Mouse (Mus musculus) right cerebral cortex, postnatal 10 days (tissue): ENCODE data around the gene Capn15.

Source experiments
- DNase-seq, 2 experiments: peaks; one replicate each; pipeline ENCODE4 v3.0.0; 2021; ENCODE audit warnings: low spot score in 2 of 2

The Capn15 gene

DNA sequence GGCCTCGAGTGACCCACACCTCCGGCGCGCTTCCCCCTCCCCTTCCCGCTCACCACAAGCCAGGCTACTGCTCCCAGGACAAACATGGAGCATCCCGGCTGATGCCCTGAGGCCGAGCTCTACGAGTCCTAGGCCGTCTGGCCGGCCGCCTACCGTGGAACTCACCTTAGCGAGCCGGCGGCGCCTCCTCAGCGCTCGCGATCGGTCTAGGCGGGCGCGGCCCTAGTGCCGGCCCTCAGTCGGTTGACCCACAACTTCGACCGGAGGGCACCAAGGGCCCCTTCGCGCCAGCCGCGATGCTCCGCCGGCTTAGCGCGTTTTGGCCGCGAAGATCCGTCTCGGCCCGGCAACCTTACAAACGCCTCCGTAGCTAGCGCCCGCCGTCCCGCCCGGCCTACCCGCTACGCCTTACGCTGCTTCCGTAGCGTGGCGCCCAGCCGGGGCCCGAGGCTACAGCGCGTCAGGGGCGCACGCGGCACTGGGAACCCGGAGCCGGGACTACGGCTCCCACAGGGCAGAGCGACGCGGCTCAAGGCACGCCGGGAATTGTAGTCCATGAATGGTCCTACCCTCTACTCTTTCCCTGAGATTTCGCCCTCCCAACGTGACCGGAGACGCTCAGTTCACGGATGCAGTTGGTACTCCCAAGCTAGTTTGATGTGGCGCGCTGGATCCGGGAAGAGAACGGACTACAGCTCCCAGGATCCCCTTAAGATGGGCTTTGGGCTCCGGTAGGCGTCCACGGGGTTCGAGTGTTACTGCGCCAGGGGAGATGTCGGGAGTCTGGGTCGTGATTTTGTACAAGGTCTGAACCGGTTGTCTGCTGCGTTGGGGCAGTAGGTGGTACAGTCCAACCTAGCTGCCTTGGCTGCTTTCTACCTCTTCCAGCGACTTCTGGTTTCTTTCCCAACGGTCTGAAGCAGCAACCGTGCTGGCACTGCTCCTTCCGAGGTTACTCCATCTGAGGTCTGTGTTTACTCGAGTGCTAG is at the start of gene Capn15:
Gene Capn15, minus strand, starts transcription at position 491 of the 989 bp plus-strand sequence.
- DNase-seq = peak; percentile 96 to 97

- no peak for DNase-seq
Observed at GRCm38 (mm10) chr17:26032037-26032436, 46.4 kb upstream of the Capn15 start.

DNA sequence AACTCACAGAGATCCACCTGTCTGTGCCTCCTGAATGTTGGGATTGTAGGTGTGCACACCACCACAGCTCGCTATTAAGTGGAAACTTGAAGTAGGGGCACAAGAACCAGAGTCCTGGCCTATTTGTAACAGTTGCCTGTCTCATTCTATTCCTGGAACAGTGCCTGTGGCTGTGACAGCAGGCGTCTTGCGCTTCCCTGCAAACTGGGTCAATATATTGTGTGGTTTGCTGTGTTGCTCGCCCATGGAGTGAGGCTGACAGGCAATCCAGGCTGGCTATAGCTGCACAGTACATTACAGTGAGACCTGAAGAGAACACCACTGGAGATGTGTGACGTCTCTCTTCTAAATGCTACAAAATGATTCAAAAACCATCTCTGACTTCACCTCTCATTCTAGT is 46.0 kb upstream of the Capn15 start:
- peak in 1 of 2 experiments; percentile 68 for DNase-seq

DNA sequence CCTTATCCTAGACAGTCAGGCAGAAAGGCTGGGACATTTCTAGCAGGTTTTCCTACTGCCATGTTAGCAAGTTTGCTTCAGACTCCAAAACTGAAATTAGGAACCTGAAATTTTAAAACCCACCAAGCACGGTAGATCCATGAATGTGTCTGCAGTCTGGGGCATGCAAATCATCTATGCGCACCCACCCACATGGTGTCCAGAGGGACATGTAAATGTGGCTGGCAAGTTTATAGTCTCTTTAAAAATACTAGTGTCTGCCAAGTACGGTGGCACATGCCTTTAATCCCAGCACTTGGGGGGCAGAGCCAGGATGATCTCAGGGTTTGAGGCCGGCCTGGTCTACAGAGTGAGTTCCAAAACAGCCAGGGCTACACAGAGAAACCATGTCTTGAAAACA is 42.7 kb upstream of the Capn15 start:
- no peak for DNase-seq

GRCm38 (mm10) chr17:26024674-26025073 is 39.1 kb upstream of the Capn15 start:
- no peak for DNase-seq

GRCm38 (mm10) chr17:26023966-26024365 is 38.4 kb upstream of the Capn15 start:
- no peak for DNase-seq

- DNase-seq = no peak
Observed at GRCm38 (mm10) chr17:26023181-26023580, 37.6 kb upstream of the Capn15 start.

DNA sequence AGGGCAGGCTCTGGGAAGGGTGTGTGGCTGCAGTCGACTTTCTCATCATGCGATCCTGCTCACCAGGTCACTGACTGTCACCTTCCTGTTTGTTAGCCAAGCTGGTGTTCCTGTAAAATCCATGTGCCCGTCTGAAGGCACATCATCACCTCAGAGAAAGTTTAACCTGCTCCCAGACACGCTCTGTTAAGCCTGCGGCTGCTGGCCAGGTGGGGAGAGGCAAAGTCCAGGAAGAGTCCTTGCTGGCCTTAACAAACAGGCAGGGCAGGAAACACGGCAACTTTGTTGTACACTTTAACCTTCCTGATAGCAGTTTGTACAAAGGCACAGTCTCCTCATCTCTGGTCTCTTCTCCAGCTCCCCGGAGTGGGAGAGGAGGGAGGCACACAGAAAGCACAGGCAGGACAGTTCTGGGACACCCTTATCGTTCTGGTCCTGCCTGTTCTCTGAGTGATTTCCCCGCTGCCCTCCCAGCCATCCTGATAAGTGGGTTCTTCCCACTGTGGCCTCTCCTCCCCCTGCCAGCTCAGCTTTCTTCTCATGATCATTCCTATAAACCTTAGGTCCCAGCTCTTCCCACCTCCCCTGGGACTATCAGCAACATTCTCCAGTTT is 36.2 kb upstream of the Capn15 start:
- no peak for DNase-seq

DNA sequence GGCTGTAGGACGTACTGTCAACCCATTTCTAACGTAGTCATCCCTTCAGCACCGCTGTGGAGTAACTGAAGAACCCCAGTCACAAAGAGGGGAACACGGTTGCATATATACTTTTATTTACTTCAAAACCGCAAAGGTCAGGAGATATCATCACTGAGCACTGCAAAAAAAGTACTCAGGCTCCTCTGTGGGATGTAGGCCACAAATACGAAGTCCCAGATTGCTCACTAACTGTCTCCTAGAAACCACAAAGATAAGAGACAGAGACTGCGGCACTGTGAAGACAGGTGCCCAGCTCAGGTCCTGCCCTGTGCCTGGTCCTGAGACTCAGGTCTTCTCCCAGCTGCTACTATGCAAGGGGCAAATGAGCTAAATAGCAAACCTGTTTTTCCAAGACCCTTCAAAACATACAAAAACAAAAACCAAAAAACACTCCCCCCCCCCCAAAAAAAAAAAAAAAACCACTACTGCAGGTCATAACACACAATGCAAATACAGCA is 35.3 kb upstream of the Capn15 start:
- no peak for DNase-seq

- no peak for DNase-seq
Observed at GRCm38 (mm10) chr17:26018388-26018787, 32.8 kb upstream of the Capn15 start.

- no peak for DNase-seq
Observed at GRCm38 (mm10) chr17:26017949-26018348, 32.4 kb upstream of the Capn15 start.

DNA sequence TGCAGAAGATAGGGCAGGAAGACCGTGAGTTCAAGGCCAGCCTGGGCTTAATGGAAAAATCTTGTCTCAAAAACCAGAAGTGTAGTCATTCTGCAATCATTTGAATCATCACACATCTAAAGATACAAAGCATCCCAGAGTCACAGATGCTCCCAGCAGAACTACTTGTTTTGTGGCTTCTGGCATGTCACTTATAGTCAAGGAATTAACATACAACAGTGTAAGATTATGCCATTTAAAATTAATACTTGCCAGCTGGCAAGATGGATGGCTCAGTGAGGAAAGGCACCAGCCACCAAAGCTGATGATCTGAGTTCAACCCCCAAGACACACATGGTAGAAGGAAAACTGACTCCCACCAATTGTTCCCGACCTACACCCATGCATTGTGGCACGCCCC is 31.4 kb upstream of the Capn15 start:
- no peak for DNase-seq

- DNase-seq = peak; percentile 58 to 67
Observed at GRCm38 (mm10) chr17:26013711-26014110, 28.1 kb upstream of the Capn15 start.

- peak in 1 of 2 experiments; percentile 61 for DNase-seq
Observed at GRCm38 (mm10) chr17:26011841-26012460, 26.4 kb upstream of the Capn15 start.

DNA sequence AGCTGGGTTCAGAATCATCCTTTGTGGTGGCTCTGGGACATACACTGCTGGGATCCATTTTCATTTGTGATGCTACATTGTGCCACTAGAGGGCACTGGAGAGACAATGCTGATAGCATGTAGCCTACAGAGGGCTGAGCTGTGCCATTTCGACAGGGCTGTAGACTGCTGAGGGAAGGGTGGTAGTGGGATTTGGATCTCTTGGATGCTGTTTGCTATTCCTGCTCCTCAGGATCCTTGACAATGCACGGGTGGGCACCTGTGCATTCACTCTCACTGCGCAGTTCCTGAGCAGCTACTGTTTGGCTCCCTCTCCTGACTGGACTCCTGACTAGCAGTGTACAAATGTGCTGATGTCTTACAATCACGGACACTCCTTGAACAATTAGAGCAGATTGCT is 23.9 kb upstream of the Capn15 start:
- DNase-seq = peak; percentile 87 to 89

DNA sequence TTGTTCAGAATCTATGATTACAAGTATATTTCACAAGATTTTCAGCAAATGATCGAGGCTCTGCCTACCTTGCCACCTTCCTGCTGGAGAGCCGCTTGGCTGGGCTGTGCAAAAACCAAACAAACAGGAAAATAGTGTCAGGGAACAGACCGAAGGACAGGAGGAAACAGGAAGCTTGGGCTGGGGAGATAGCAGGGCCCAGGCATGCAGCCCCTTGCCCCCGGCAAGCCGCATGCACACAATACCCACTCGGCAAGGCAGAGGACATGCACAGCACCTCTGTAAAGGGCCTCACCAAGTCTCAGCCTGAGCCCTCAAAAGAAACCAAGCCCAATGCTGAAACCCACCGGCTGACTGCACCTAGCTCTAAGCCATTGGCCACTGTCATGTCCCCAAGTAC is 23.2 kb upstream of the Capn15 start:
- no peak for DNase-seq

DNA sequence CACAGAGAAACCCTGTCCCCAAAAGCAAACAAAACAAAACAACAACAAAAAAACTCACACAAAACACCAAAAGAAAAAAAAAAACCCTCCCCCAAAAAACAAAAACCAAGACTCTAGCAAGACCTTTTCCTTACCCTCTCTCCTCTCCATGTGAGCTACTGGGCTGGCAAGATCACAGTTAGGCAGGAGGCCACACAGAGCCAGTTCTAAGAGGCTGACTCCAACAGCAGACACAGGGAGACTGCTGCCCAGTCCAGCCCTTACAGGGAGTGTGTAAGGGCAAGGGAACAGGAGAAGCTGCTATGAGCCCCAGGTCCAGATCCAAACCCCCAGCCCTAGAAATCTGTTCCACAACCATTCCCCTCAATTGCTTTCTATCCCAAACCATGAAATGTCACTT is 22.7 kb upstream of the Capn15 start:
- DNase-seq = no peak

DNA sequence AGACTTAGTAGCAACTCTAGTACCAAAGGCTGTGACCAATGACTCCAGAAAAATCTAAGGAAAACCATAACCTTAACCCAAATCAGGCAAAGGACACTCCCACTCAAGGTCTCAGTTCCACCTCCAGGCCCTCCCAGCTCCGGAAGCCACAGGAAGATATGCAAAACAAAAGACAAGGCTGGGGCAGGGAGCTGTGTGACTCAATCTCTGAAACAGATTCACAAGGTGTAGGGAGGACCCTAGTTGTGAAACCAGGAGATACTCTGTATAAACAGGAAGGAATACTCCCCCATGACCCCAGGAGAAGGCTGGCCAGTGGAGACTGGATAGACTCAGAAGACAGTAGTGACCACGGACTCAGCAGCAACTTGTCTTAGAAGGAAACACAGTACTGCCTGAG is 22.1 kb upstream of the Capn15 start:
- no peak for DNase-seq

- DNase-seq = no peak
Observed at GRCm38 (mm10) chr17:26005731-26006450, 20.3 kb upstream of the Capn15 start.

DNA sequence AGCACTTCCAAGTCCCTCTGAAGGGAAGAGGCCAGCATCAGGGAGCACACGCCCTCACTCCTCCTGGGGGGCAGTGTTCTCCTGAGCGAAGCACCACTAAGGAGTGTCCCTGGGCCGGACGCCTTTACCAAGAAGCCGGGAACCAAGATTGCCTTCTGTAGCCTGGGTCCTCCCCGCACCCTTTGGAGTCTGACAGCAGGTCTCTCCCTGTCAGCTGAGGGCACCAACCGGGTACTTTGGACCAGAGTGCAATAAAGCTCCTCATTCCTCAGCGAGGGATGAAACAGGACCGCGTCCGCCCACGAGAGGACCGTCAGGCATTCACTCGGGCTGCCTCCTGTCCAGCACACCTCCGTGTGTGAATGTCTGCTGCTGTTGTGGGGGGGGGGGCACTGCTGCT is 19.1 kb upstream of the Capn15 start:
- no peak for DNase-seq

DNA sequence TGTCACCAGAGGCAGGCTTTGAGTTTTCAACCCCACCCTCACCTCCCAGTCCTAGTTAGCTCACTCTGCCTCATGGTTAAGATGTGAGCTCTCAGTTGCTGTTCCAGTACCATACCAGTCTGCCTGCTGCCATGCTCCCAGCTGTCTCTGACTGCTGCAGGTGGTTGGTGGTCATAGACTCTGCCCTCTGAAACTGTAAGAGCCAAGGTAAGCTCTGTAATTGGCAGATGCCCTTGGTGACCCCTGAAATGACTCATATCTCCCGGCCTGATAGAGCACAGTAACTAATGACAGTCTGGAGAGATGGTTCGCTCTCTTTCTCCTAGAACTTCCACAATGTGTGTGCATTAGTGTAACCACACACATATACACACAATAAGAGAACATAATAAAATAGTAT is 18.3 kb upstream of the Capn15 start:
- no peak for DNase-seq

DNA sequence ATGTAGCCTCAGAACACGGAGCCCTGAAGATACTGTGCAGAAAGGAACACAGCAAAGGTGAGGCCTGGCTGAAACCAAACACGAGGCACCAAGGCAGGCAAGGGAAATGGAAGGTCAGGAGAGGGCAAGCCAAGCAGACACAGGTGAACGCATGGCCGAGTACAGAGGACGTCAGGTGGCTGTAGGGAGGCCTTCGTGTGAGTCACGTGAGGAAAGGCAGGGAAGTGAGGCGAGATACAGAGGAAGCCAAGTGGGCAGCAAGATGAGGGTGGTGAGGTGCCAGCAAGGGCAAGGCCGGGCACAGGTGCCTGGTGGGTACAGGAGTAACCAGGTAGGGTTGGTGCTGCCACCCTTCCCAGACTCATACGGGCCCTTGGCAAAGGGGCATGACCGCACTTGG is 12.8 kb upstream of the Capn15 start:
- DNase-seq = no peak
